Mouse (Mus musculus): ENCODE results near the gene Hist2h3b. TPM values are rescaled to one million over a fixed set of nuclear protein-coding genes. Genes with fewer than 3 reads are reported as not detected.
"Not testable (repeated sequence)": the region's sequence is repeated elsewhere in the genome, so short reads cannot be mapped to it uniquely, and the experiment has no call there.

Hist2h3b gene
- total RNA-seq, 2 experiments from 2014 or later, result 924 to 1,090 TPM

- DNase-seq (ENCODE audit: low spot score in 2 of 2), result peak in 1 of 2 experiments; percentile 66
Observed at GRCm38 (mm10) chr3:96262216-96262875, 6.1 kb upstream of the Hist2h3b start.

GRCm38 (mm10) chr3:96262979-96263550 lies 5.4 kb upstream of the Hist2h3b start, which contains the start of gene Hist2h4:
Hist2h4 (minus strand) TSS chr3:96263311.
- DNase-seq (ENCODE audit: low spot score in 2 of 2), result peak; percentile 75 to 89

GRCm38 (mm10) chr3:96263558-96264403 lies 4.7 kb upstream of the Hist2h3b start:
- DNase-seq (ENCODE audit: low spot score in 2 of 2), result no peak

- no peak for DNase-seq (ENCODE audit: low spot score in 2 of 2)
Observed at GRCm38 (mm10) chr3:96264404-96264949, 4.0 kb upstream of the Hist2h3b start.

- no peak for DNase-seq (ENCODE audit: low spot score in 2 of 2)
Observed at GRCm38 (mm10) chr3:96266132-96266710, 2.2 kb upstream of the Hist2h3b start.

GRCm38 (mm10) chr3:96267541-96267940 lies 913 bp upstream of the Hist2h3b start:
- DNase-seq (ENCODE audit: low spot score in 2 of 2), result no peak

- DNase-seq (ENCODE audit: low spot score in 2 of 2), result not testable (repeated sequence)
Observed at GRCm38 (mm10) chr3:96268776-96269378, 423 bp downstream of the Hist2h3b start.

GRCm38 (mm10) chr3:96269511-96270474 lies 1.3 kb downstream of the Hist2h3b start, which contains the start of gene Hist2h2bb:
Hist2h2bb (plus strand) TSS chr3:96269752.
- peak; percentile 44 to 76 for DNase-seq (ENCODE audit: low spot score in 2 of 2)

- no peak for DNase-seq (ENCODE audit: low spot score in 2 of 2)
Observed at GRCm38 (mm10) chr3:96273591-96274465, 5.4 kb downstream of the Hist2h3b start.

GRCm38 (mm10) chr3:96277428-96277799 lies 9.0 kb downstream of the Hist2h3b start:
- no peak for DNase-seq (ENCODE audit: low spot score in 2 of 2)

- peak; percentile 82 to 87 for DNase-seq (ENCODE audit: low spot score in 2 of 2)
Observed at GRCm38 (mm10) chr3:96277800-96278624, 9.6 kb downstream of the Hist2h3b start.

GRCm38 (mm10) chr3:96280660-96281059 lies 12.2 kb downstream of the Hist2h3b start:
- no peak for DNase-seq (ENCODE audit: low spot score in 2 of 2)

GRCm38 (mm10) chr3:96284457-96284856 lies 16.0 kb downstream of the Hist2h3b start:
- DNase-seq (ENCODE audit: low spot score in 2 of 2), result no peak

GRCm38 (mm10) chr3:96287334-96287733 lies 18.9 kb downstream of the Hist2h3b start:
- not testable (repeated sequence) for DNase-seq (ENCODE audit: low spot score in 2 of 2)

- no peak for DNase-seq (ENCODE audit: low spot score in 2 of 2)
Observed at GRCm38 (mm10) chr3:96289201-96289600, 20.7 kb downstream of the Hist2h3b start.

GRCm38 (mm10) chr3:96290727-96291126 lies 22.3 kb downstream of the Hist2h3b start:
- not testable (repeated sequence) for DNase-seq (ENCODE audit: low spot score in 2 of 2)

- DNase-seq (ENCODE audit: low spot score in 2 of 2), result no peak
Observed at GRCm38 (mm10) chr3:96292641-96293040, 24.2 kb downstream of the Hist2h3b start.

GRCm38 (mm10) chr3:96293368-96293767 lies 24.9 kb downstream of the Hist2h3b start:
- no peak for DNase-seq (ENCODE audit: low spot score in 2 of 2)

Data from adrenal gland, postnatal 4 days (tissue).